Mouse (Mus musculus): ENCODE results near the gene Prkar2b. TPM values are rescaled to one million over a fixed set of nuclear protein-coding genes. Genes with fewer than 3 reads are reported as not detected.
"Not testable (repeated sequence)": the region's sequence is repeated elsewhere in the genome, so short reads cannot be mapped to it uniquely, and the experiment has no call there.

Gene Prkar2b
- polyA plus RNA-seq, 1 experiment from 2014 or later: 13.8 TPM

- Histone ChIP-seq H3K4me3 (replicated peaks; ENCODE audit: low read depth, low read length) (no peak overlapping the region), H3K27me3 (ENCODE audit: insufficient read depth, low read length) (no peaks in the 10 kb centered on the region), H3K36me3 (ENCODE audit: insufficient read depth, low read length) (no peaks in the 10 kb centered on the region), H3K4me1 (replicated peaks; ENCODE audit: insufficient read depth, low read length) (0 out of 2 replicates have a peak, but pooled peaks cover 2% of the 10 kb centered on the region), H3K4me2 (ENCODE audit: low read length) (no peak overlapping the region), H3K27ac (no peak overlapping the region), H3K9me3 (replicated peaks; ENCODE audit: low read length) (no peaks in the 10 kb centered on the region), H3K9ac (ENCODE audit: low read depth, low read length) (no peak overlapping the region)
- ATAC-seq (replicated peaks; ENCODE audit: low FRiP score, low read depth) (no peak), DNase-seq (ENCODE audit: low spot score) (no peak)
- TF ChIP-seq CTCF (IDR thresholded peaks at IDR 0.05; ENCODE audit: low read depth): no peak
- WGBS: 39% methylated on average over 6 of the region's 6 CpGs
Observed at GRCm38 (mm10) chr12:32015268-32015769, 45.8 kb downstream of the Prkar2b start.

- 38% methylated on average over 7 of the region's 7 CpGs for WGBS
- no peak for TF ChIP-seq CTCF (IDR thresholded peaks at IDR 0.05; ENCODE audit: low read depth)
Observed at GRCm38 (mm10) chr12:32014811-32015210, 46.3 kb downstream of the Prkar2b start.

GRCm38 (mm10) chr12:32012169-32012568, 48.9 kb downstream of the Prkar2b start:
- Histone ChIP-seq H3K9me3 (replicated peaks; ENCODE audit: low read length) (no peaks in the 10 kb centered on the region), H3K27me3 (ENCODE audit: insufficient read depth, low read length) (no peaks in the 10 kb centered on the region), H3K4me2 (ENCODE audit: low read length) (no peak overlapping the region), H3K36me3 (ENCODE audit: insufficient read depth, low read length) (no peaks in the 10 kb centered on the region), H3K4me1 (replicated peaks; ENCODE audit: insufficient read depth, low read length) (no peaks in the 10 kb centered on the region), H3K27ac (no peak overlapping the region), H3K9ac (ENCODE audit: low read depth, low read length) (no peak overlapping the region), H3K4me3 (replicated peaks; ENCODE audit: low read depth, low read length) (no peak overlapping the region)
- 67% methylated on average over 2 of the region's 2 CpGs for WGBS
- DNase-seq (ENCODE audit: low spot score) (no peak), ATAC-seq (replicated peaks; ENCODE audit: low FRiP score, low read depth) (no peak)
- no peak for TF ChIP-seq CTCF (IDR thresholded peaks at IDR 0.05; ENCODE audit: low read depth)

More at GRCm38 (mm10) chr12:32014811-32015210, 46.3 kb downstream of the Prkar2b start:
- Histone ChIP-seq H3K27ac (no peak overlapping the region), H3K27me3 (ENCODE audit: insufficient read depth, low read length) (no peaks in the 10 kb centered on the region), H3K36me3 (ENCODE audit: insufficient read depth, low read length) (no peaks in the 10 kb centered on the region), H3K4me2 (ENCODE audit: low read length) (no peak overlapping the region), H3K9me3 (replicated peaks; ENCODE audit: low read length) (no peaks in the 10 kb centered on the region), H3K9ac (ENCODE audit: low read depth, low read length) (no peak overlapping the region), H3K4me1 (replicated peaks; ENCODE audit: insufficient read depth, low read length) (0 out of 2 replicates have a peak, but pooled peaks cover 2% of the 10 kb centered on the region), H3K4me3 (replicated peaks; ENCODE audit: low read depth, low read length) (no peak overlapping the region)
- ATAC-seq (replicated peaks; ENCODE audit: low FRiP score, low read depth): no peak
- no peak for DNase-seq (ENCODE audit: low spot score)

GRCm38 (mm10) chr12:32011128-32011527, 50.0 kb downstream of the Prkar2b start:
- Histone ChIP-seq H3K4me2 (ENCODE audit: low read length) (no peak overlapping the region), H3K27me3 (ENCODE audit: insufficient read depth, low read length) (no peaks in the 10 kb centered on the region), H3K36me3 (ENCODE audit: insufficient read depth, low read length) (no peaks in the 10 kb centered on the region), H3K4me3 (replicated peaks; ENCODE audit: low read depth, low read length) (no peak overlapping the region), H3K27ac (no peak overlapping the region), H3K9me3 (replicated peaks; ENCODE audit: low read length) (no peaks in the 10 kb centered on the region), H3K9ac (ENCODE audit: low read depth, low read length) (no peak overlapping the region), H3K4me1 (replicated peaks; ENCODE audit: insufficient read depth, low read length) (no peaks in the 10 kb centered on the region)
- no peak for ATAC-seq (replicated peaks; ENCODE audit: low FRiP score, low read depth)
- no peak for TF ChIP-seq CTCF (IDR thresholded peaks at IDR 0.05; ENCODE audit: low read depth)
- no peak for DNase-seq (ENCODE audit: low spot score)
- 93% methylated on average over 5 of the region's 5 CpGs for WGBS

GRCm38 (mm10) chr12:32009985-32010369, 51.1 kb downstream of the Prkar2b start:
- not testable (repeated sequence) for DNase-seq (ENCODE audit: low spot score); H3K4me3 ChIP-seq (replicated peaks; ENCODE audit: low read depth, low read length); H3K9me3 ChIP-seq (replicated peaks; ENCODE audit: low read length); H3K9ac ChIP-seq (ENCODE audit: low read depth, low read length); H3K4me2 ChIP-seq (ENCODE audit: low read length); H3K36me3 ChIP-seq (ENCODE audit: insufficient read depth, low read length); H3K27ac ChIP-seq; ATAC-seq (replicated peaks; ENCODE audit: low FRiP score, low read depth); H3K27me3 ChIP-seq (ENCODE audit: insufficient read depth, low read length); H3K4me1 ChIP-seq (replicated peaks; ENCODE audit: insufficient read depth, low read length)
- 59% methylated on average over 5 of the region's 6 CpGs for WGBS

GRCm38 (mm10) chr12:32009267-32009984, 51.7 kb downstream of the Prkar2b start:
- H3K27me3 ChIP-seq (ENCODE audit: insufficient read depth, low read length): no peaks in the 10 kb centered on the region
- no peak overlapping the region for H3K4me3 ChIP-seq (replicated peaks; ENCODE audit: low read depth, low read length)
- no peak overlapping the region for H3K4me2 ChIP-seq (ENCODE audit: low read length)
- ATAC-seq (replicated peaks; ENCODE audit: low FRiP score, low read depth) (no peak), DNase-seq (ENCODE audit: low spot score) (no peak)
- 15% methylated on average over 7 of the region's 8 CpGs for WGBS
- no peak overlapping the region for H3K27ac ChIP-seq
- no peaks in the 10 kb centered on the region for H3K36me3 ChIP-seq (ENCODE audit: insufficient read depth, low read length)
- no peak overlapping the region for H3K9ac ChIP-seq (ENCODE audit: low read depth, low read length)
- no peak for TF ChIP-seq CTCF (IDR thresholded peaks at IDR 0.05; ENCODE audit: low read depth)
- H3K4me1 ChIP-seq (replicated peaks; ENCODE audit: insufficient read depth, low read length): no peaks in the 10 kb centered on the region
- H3K9me3 ChIP-seq (replicated peaks; ENCODE audit: low read length): no peaks in the 10 kb centered on the region

Data from kidney, postnatal 0 days (tissue).